Mouse (Mus musculus): ENCODE measurements around the gene Mob4.

Mob4 gene

DNA sequence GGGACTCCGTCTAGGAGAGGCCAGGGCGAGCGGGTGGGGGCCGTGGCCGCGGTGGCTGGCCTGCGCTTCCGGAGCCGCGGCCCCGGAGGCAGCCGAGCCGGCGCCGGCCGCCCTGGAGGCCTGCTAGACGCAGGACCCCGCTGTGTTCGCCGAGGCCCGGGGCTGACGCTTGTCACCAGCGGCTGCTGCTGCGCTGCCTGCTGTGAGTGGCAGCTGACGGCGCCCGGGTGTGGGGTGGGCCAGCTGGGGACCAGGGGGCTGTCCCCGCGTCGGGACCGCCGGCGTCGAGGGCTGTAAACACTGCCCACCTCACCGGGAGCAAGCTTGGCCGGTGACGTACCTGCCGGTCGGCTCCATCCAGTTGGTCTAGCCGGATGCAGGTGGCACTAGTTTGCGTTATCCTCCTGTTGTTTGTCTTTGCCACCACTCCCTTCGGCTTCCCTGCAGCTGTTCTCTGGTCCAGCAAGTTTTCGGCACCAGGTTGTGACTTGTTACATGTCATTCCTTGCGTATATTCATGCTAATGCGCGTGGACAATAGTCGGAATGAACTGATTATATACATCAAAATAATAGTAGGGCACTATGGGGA lies 488 bp downstream of the Mob4 start:
- DNase-seq (ENCODE audit: low read depth, low spot score): peak; percentile 44

DNA sequence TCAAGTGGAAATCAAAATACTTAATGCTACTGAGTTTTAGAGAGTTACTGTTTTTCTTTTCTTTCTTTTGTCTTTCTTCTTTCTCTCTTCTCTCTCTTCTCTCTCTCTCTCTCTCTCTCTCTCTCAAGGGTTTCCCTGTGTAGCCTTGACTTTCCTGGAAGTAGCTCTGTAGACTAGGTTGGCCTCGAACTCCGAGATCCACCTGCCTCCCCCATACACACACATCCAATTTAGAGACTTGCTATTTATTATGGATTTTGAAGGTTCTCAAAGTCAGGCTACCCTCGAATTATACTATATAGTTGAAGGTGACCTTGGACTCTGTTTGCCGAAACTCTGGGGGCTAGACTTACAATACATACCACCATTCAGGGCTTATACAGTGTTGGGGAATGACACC lies 1.3 kb downstream of the Mob4 start:
- DNase-seq (ENCODE audit: low read depth, low spot score): no peak

DNA sequence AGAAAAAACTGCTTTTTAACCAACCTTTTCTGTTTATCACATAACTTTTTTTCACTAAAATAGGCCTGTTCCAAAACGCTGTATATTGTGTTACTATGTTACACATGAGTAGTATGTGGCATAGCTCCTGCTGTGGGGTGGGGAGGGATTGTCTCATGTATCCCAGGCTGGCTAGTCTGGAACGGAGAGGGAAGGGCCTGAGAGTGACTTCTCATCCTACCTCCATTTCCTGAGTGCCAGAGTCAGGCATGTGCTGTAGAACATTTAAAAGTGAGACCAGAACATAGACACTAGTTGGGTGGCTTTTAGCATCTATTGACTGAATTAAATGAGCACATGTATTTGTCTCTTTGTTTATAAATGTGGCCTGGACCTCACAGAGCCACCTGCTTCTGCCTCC lies 2.1 kb downstream of the Mob4 start:
- no peak for DNase-seq (ENCODE audit: low read depth, low spot score)

DNA sequence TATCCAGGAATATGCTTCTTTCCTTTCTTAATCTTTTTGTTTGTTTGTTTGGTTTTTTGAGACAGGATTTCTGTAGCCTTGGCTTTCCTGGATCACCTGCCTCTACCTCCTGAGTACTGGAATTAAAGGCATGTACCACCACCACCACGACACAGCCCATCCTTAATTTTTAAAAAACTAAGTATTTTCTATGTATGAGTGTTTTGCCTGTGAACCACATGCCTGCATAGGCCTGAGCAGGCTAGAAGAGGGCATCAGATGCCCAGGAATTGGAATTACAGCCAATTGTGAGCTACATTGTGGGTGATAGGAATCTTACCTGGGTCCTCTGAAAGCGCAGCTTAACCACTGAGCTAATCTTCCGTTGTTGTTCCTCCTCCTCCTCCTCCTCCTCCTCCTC lies 3.3 kb downstream of the Mob4 start:
- DNase-seq (ENCODE audit: low read depth, low spot score): no peak

DNA sequence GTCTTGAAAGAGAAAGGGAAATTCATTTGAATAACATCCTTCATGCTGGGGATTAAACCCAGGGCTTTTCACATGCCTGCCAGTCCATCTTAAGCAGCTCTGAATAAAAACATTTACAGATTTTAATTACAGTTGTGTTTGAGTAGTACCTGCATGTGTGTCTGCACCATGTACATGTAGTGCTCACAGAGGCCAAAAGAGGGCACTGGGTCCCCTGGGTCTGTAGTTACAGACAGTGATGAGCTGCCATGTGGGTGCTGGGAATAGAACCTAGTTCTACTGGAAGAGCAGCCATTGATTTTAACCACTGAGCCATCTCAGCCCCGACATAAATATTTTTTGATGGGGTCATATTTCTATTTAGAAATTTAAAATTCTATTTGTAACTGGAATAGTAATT lies 4.8 kb downstream of the Mob4 start:
- no peak for DNase-seq (ENCODE audit: low read depth, low spot score)

DNA sequence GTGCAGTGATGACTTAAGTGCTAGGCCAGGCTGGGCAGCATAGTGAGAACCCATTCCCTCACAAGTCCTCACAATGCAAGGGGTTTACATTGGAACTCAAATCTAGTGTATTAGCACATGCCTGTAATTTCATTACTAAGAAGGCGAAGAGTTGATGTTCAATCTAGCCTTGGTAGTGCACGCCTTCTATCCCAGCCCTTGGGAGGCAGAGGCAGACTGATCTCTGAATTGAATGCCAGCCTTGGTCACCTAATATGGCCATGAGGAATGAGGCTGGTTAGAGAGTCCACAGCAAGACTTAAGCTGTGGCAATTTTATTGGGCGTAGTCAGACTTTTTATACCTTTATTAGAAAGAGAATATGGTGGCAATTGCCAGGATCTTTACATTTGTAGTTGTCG lies 13.3 kb downstream of the Mob4 start:
- DNase-seq (ENCODE audit: low read depth, low spot score): no peak

DNA sequence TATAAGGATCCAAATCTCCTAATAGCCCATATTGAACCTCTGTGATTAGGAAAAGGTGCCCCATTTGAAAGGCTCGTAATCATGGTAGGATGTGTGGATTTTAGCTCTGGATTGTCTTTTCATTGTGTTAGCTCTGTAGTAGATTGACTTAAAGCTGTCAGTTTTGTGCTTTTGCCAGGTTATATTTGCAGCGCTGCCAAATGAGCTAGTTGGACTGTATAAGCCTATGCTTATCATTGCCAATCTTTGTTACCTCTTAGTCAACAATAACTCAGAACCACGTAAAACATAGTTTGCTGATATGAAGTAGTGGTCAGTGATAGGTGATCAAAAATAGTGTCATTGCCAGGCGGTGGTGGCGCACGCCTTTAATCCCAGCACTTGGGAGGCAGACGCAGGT lies 14.5 kb downstream of the Mob4 start:
- no peak for DNase-seq (ENCODE audit: low read depth, low spot score)

DNA sequence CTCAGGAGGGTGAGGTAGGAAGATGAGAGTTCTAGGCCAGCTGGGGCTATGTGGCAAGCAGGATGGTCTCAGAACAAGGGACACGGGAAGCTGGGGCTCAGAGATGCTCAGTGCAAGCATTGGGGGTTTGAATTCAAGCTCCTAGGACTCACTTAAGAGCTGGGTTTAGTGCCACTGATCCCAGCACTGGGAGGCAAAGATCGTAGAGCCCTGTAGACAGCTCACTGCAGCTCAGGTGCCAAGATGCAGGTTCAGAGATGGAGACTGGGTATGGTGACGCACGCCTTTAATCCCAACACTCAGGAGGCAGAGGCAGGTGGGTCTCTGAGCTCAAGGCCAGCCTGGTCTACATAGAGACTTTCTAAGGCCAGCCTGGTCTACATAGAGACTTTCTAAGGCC lies 26.3 kb downstream of the Mob4 start:
- DNase-seq (ENCODE audit: low read depth, low spot score): no peak

DNA sequence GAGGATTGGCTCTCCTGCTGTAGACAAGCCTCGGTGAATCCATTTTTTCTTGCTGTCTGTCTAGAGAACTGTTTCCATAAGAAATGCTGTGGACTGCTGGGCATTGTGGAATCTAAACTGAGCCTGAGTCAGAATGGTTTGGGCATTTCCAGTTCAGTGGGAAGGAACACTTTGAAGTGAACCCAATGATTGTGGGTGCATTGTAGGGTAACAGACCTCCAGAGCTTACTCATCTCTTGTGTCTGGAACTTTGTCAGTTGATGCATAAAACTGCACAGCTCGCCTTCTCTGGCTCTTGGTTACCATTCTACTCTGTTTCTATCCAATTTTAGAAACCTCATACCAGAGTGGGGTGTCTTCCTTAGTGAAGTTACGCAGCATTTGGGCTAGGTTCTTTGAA lies 27.2 kb downstream of the Mob4 start:
- no peak for DNase-seq (ENCODE audit: low read depth, low spot score)

DNA sequence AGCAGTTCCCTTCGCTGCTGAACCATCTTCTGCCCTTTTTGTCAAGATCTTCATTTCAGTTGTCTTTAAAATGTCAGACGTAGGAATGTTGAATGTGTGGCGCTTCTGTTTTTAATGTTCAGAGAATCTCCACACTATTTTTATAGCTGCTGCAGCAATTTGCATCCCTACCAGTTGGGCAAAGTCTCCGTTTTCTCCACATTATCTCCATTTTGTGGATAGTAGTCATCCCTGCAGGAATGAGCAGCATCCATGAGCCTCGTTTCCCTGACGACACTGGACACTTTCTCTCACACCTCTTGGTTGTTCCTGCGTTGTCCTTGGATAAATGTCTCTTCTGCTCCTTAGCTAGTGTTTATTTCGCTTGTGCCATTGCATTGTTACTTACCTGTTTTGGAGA lies 27.8 kb downstream of the Mob4 start:
- no peak for DNase-seq (ENCODE audit: low read depth, low spot score)

DNA sequence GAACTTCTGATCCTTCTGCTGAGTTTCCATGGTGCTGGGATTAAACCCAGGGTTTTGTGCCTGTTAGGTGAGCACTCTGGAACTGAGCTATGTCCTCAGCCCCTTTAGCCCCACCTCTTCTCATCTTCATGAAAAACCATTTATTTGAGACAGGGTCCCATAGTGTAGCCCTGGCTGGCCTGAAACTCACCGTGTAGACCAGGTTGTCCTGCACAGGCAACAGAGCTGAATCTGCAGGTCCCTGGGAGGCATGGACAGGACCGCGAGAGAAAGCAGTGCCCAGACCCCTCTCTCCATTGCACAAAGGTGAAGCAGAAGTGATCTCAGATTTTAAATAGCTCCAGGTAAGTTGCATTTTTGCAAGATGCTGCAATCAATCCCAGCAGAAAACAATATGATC lies 29.2 kb downstream of the Mob4 start:
- DNase-seq (ENCODE audit: low read depth, low spot score): no peak

DNA sequence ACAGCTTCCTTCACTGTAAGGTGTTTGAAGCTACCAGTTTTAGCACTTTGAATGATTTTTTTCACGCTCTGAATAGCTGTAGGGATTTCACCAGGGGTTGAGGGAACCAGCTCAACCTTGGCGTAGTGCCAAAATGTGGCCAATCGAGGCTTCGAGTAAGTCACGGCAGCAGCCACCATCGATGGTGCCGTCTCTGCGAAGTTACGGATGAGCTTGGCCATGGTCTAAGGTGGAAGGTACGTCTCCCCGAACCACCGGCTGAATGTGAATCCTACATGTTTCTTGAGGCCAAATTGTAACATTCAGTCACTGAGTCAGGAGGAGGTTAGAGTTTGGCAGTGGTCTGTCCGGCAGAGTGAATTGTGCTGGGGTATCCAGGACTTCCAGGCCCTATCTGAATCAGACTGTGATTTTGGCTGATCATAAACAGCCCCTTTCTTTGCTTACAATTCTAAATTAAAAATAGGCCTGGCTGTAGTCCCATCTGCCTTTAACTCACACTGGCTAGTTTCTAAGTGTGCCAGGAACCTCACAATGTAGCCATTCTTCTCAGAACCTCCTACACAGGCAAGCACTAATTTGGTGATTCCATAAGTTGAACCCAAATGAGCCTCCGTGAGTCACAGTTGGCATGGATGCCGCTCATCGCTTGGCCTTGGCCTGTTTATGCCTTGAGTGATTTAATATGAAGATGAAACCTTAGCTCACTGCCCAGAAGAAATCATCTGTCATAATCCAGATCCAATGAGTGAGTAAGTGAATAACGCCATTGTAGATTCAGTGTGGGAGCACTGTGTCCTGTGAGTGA lies 30.0 kb downstream of the Mob4 start:
- DNase-seq (ENCODE audit: low read depth, low spot score): no peak

DNA sequence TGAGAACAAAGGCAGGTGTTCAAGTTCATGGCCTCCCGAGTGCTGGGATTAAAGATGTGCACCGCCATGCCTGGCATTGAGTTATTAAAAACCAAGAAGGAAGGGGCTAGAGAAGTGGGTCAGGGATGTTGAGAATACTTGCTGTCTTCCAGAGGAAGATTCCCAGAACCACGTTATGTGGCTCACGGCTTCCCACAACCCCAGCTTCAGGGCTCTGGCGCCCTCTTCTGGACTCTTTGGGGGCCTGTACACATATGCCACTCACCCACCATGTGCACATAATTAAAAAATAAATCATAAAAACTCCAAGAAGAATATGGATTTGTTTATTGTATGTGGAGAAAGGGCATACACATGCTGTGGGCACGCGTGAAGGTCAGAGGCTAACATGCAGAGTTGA lies 30.9 kb downstream of the Mob4 start:
- DNase-seq (ENCODE audit: low read depth, low spot score): no peak

DNA sequence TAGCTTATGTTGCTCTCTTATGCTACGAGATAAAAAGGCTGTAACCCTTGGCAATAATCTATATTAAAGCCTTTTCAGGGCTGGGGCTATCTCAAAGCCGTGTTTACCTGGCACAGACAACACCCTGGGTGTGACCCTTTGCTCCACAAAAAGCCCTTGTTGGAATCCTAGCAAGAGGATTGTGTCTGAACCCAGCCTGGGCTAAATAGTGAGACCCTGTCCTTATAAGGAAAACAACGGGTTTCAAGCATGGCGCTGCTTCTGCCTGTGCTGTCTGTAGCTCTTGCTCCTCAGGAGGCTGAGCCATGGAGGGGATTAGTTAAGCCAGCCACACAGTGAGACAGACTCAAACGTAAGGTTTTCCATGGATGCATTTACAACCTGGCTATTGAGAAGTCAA lies 31.8 kb downstream of the Mob4 start:
- no peak for DNase-seq (ENCODE audit: low read depth, low spot score)

DNA sequence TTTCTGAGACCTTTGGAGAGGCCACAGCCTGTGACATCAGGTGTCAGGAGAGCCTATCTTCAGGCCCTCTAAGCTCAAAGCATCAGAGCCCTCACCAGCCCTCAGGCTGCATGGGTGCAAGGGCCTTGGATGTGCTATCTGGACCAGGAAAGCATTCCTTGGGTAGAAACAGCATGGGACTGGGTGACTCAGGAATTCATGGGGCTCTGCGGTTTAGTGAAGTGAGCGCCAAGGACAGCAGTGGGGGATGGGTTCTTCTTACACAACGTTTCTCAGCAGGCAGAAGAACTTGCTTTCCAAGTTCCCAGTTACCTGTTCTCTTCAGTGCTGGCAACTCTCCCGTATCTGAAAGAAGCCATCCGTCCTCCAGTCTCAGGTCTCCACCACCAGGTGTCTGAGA lies 33.0 kb downstream of the Mob4 start:
- no peak for DNase-seq (ENCODE audit: low read depth, low spot score)

DNA sequence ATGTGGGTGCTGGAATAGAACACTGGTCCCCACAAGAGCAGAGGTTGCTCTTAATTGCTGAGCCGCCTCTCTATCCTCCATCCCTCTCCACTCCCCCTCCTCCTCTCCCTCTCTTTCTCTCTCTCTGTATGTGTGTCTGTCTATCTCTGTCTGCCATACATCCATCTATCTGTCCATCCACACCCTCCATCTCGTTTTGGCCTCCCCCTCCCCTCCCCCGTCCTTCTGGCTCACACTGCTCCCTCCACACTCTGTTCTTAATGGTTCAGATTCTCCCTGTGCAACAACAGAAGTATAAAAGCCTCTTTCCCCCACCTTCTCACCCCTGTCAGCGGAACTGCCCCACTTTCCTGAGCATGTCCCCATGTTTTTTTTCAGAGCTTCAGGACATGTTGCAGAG lies 36.5 kb downstream of the Mob4 start:
- no peak for DNase-seq (ENCODE audit: low read depth, low spot score)

DNA sequence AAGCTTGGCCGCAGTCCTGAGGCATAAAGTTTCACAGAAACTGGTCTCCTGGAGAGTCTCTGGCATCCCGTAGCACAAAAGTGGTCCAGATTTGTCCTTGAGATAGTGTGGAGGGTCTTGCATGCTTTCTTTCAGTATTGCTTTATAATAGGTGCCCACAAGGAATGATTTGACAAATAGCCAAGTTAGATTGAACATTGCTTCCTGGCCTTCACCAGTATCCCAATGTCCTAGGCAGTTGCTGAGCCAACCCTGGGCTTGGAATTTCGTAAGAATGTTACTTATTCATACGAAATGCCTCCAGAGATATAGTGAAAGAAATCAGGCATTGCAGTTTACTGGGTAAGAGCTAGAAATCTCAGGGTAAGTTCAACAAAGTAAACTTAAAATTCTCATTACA lies 37.6 kb downstream of the Mob4 start:
- DNase-seq (ENCODE audit: low read depth, low spot score): no peak

DNA sequence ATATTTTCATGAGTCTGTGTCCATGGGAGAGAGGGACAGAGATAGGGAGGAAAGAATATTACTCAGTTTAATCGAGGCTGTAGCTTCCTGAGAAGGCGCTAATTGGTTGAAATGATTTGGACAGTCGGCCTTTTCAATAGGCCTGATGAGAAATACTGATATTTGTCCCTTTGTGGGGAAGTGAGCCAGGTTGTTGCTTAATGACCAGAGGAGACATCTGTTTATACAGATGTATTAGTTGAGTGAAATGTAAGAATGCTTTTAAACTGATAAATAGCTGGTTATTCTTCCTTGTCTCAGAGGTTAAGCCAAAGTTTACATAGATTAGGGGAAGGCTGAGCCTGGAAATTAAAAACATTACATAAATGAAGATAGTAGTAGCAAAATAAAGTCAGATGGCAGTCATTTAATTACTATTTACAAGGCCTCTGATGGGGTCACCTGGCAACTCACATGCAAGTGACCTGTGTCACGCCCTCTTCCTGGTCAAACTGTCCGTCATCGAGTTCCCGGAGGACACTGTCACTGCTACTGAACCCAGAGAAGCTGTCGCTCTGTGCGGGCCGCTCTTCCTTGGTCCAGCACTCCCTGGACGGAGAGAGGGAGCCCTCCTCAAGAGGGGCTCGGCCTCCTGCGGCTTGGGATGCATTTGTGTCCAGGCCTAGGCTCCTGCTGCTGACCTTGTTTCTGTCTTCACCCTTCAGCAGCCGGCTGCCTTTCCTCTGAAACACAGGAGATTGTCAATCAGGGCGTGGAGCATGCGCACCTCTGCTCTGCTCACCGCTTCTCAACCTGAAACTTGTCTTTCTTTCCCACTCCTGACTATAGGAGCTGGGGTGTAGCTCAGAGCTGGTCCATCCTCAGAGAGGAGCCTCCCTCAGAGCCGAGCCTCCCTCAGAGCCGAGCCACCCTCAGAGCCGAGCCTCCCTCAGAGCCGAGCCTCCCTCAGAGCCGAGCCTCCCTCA lies 40.6 kb downstream of the Mob4 start:
- no peak for DNase-seq (ENCODE audit: low read depth, low spot score)

DNA sequence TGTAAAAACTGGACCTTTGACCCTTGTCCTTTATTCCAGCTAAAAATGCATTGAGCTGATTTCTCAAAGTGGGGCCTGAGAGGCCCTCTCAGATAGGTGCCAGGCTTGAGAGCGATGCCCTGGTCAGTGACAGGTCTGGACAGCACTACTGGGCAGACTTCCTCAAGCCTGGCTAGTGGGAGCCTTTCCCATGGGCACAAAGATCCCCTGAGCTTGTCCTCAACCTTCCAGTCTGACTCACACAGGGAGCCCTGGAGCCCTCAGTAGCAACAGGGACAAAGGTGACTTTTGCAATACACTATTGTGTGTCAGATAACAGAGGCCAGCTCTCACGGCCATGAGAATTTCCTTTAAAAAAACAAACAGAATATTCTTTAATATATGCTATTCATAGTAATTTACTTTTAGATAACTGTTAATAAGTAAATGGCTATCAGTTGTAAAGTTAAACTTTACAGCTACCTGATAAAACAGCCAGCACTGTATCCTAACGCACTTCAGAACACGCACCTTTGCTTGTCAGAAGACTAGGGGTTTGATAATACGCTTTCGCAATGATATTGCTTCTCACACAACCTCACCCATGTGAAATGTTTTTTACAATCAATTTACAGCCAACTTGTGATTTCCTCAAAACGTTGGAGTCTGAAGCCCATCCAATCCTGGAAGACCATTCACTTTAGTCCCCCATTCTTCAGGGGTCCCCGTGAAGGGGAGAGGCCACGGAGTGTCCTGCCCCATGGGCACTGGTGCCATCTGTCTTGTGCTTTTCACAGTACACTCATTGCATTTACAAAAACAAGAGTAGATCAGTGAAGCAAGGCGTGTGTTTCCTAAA lies 42.9 kb downstream of the Mob4 start:
- no peak for DNase-seq (ENCODE audit: low read depth, low spot score)

DNA sequence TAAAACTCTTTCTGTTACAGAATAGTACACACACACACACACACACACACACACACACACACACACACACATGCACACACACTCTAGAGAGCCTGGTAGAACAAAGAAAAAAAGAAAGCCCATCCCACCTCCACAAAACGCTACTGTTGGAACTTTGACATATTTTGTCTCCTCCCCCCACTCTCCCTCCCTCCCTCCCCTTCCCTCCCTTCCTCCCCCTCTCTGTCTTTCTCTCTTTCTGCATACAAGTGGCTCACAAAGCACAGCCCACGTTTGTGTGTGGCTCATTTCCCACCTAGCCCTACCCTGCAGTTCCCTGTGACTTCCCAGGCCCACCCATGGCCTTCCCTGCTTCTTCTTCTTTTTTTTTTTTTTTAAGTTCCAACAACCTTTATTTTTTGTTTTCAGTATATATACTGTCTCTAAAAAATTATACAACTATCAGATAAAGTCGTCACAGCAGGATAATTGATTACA lies 43.6 kb downstream of the Mob4 start:
- DNase-seq (ENCODE audit: low read depth, low spot score): no peak

DNA sequence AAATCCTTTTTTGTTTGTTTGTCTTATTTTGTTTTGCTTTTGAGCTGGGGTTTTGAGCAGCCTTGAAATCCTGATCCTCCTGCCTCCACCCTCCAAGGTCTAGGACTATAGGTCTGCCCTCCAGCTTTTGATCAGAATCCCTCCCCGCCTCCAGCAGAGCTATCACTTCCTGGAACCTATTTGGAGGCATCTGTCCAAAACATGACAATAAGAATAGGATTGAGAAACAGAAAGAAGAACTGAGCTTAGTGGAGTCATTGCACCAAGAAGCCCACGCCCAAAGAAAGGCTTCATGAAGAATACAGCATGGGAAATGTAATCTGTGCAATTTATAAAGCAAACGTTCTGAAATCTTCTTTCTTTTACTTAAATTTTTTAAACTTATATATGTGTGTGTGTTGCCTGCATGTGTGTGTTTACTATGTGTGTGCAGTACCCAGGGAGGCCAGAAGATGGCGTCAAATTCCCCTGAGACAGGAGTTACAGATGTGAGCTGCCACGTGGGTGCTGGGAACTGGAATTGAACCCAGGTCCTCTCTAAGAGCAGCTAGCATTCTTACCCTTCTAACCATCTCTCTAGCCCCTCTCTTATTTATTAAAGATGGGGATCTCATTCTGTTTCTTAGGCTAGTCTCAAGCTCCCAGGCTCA lies 49.0 kb downstream of the Mob4 start:
- no peak for DNase-seq (ENCODE audit: low read depth, low spot score)

All from c-Kit-negative CD71-positive TER-119-positive erythroid progenitor cells, embryonic 14.5 days (primary cell).